Mouse (Mus musculus) embryonic facial prominence, embryonic 14.5 days (tissue): Measurements from ENCODE around the gene Ucp2. TPM values are rescaled to one million over a fixed set of nuclear protein-coding genes. Genes with fewer than 3 reads are reported as not detected.
A peak's percentile ranks its signal among the peaks of the same experiment; 100 is the strongest.

ENCODE experiments used
- ATAC-seq: fragments of 200-750 bp; cut with Nextera tagmentation; 2 replicates; pipeline ENCODE4 v1.8.0; 2017; ENCODE audit warnings: low read depth, moderate number of reproducible peaks, moderate TSS enrichment
- DNase-seq: peaks from one replicate; pipeline ENCODE4 v3.0.0-alpha.2; 2015; ENCODE audit warnings: low spot score
- H3K27ac ChIP-seq: fragments of 300-500 bp; sonication (generic); replicated peaks from 2 replicates; pipeline ENCODE4 v1.5.1; 2014; ENCODE audit warnings: low read depth, mild to moderate bottlenecking, low read length, moderate library complexity
- H3K27me3 ChIP-seq: fragments of 300-500 bp; sonication (generic); replicated peaks from 2 replicates; pipeline ENCODE4 v1.6.1; 2014; ENCODE audit warnings: low read length; ENCODE audit not compliant: control insufficient read depth, insufficient read depth
- H3K36me3 ChIP-seq: fragments of 300-500 bp; sonication (generic); 2 replicates; pipeline ENCODE4 v1.6.1; 2014; ENCODE audit warnings: low read length, mixed read lengths; ENCODE audit not compliant: control insufficient read depth, insufficient read depth
- H3K4me1 ChIP-seq: fragments of 300-500 bp; sonication (generic); 2 replicates; pipeline ENCODE4 v1.6.1; 2014; ENCODE audit warnings: antibody characterized with exemption, low read length; ENCODE audit not compliant: control insufficient read depth, insufficient read depth
- H3K4me2 ChIP-seq: fragments of 300-500 bp; sonication (generic); 2 replicates; pipeline ENCODE4 v1.6.1; 2014; ENCODE audit warnings: low read depth, mild to moderate bottlenecking, low read length, moderate library complexity, mixed read lengths
- H3K4me3 ChIP-seq: fragments of 300-500 bp; sonication (generic); 2 replicates; pipeline ENCODE4 v1.5.1; 2014; ENCODE audit warnings: low read depth, mild to moderate bottlenecking, low read length
- H3K9ac ChIP-seq: fragments of 300-500 bp; sonication (generic); 2 replicates; pipeline ENCODE4 v1.6.1; 2014; ENCODE audit warnings: low read depth, mild to moderate bottlenecking, low read length, moderate library complexity, mixed read lengths
- H3K9me3 ChIP-seq: fragments of 300-500 bp; sonication (generic); 2 replicates; pipeline ENCODE4 v1.6.1; 2016; ENCODE audit warnings: low read length; ENCODE audit not compliant: control insufficient read depth
- WGBS: fragments of 180-500 bp; shearing (Covaris S2); extraction: QIAGEN DNeasy Blood & Tissue Kit; methylation state at CpG from one replicate; pipeline ENCODE4 v1.1.7; 2014; 5-methylcytosine and 5-hydroxymethylcytosine counted together
- polyA plus RNA-seq: library from polyadenylated mRNA; unstranded; fragments of >200 nt; fragmentation: Nextera tagmentation; extraction: Ambion mirVana; gene quantifications from 2 replicates; pipeline ENCODE4 v1.2.1, GENCODE M21; 2014

Gene Ucp2
- polyA plus RNA-seq, 1 experiment from 2014 or later: 152 TPM

GRCm38 (mm10) chr7:100520663-100521285, 27.6 kb downstream of the Ucp2 start:
- 27% methylated on average over 10 of the region's 10 CpGs for WGBS

GRCm38 (mm10) chr7:100522222-100522621, 29.1 kb downstream of the Ucp2 start:
- WGBS: 76% methylated on average over 3 of the region's 3 CpGs
- no peak for ATAC-seq
- no peaks in the 10 kb centered on the region for H3K36me3 ChIP-seq
- H3K4me2 ChIP-seq: no peak overlapping the region
- no peak for DNase-seq
- H3K9me3 ChIP-seq: no peaks in the 10 kb centered on the region
- no peaks in the 10 kb centered on the region for H3K4me1 ChIP-seq
- H3K9ac ChIP-seq: no peak overlapping the region
- H3K27ac ChIP-seq: no peak overlapping the region
- H3K4me3 ChIP-seq: no peak overlapping the region
- H3K27me3 ChIP-seq: no peaks in the 10 kb centered on the region

More at GRCm38 (mm10) chr7:100520663-100521285, 27.6 kb downstream of the Ucp2 start:
- peak; percentile 75 for DNase-seq
- Histone ChIP-seq H3K36me3 (no peaks in the 10 kb centered on the region), H3K4me1 (no peaks in the 10 kb centered on the region), H3K4me3 (no peak overlapping the region), H3K27ac (no peak overlapping the region), H3K9ac (no peak overlapping the region), H3K4me2 (peak overlapping the region; percentile 38; the same call in 1 of the 2 replicates), H3K9me3 (no peaks in the 10 kb centered on the region), H3K27me3 (no peaks in the 10 kb centered on the region)
- peak; percentile 68 for ATAC-seq

DNA sequence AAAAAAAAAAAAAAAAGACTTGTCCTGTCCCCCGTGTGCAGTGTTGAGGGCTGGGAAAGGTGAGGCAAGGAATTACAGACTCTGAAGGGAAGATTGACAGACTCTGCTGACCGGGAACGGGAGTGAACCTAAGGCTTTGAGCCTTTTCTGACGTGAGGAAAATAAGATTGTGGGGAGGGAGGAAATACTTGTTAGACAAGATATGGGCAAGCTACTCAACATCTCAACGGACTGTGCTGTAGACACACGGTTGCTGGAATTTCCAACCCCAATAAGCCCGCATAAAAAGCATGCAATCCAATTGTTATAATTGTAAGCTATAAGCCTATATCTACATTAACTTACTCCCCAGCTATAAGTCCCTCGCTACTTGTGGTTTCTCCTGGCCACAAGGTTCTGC, 31.5 kb downstream of the Ucp2 start:
- H3K27ac ChIP-seq: no peak overlapping the region

DNA sequence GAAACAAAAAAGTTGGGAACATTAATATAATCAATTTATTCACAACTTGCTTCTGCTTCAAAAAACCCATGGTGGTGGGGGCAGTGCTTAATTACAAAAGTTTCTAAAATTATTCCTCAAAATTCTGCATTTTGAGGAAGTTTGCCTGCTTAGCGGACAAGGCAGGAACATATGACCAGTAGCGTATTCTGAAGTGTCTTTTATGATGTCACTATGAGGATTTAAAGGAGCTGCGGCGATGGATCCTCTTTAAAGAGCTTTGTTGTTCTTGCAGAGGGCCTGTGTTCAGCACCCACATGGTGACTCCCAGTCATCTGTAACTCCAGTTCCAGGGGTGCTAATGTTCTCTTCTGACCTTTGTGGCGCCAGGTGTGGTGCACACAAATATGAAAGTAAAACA, 37.6 kb downstream of the Ucp2 start:
- 86% methylated on average over 5 of the region's 5 CpGs for WGBS
- no peaks in the 10 kb centered on the region for H3K4me1 ChIP-seq
- no peak overlapping the region for H3K4me3 ChIP-seq
- no peaks in the 10 kb centered on the region for H3K27me3 ChIP-seq
- H3K9me3 ChIP-seq: no peaks in the 10 kb centered on the region
- ATAC-seq (no peak), DNase-seq (no peak)
- no peak overlapping the region for H3K27ac ChIP-seq
- no peak overlapping the region for H3K4me2 ChIP-seq
- H3K36me3 ChIP-seq: no peaks in the 10 kb centered on the region
- no peak overlapping the region for H3K9ac ChIP-seq

More for the DNA sequence above, 31.5 kb downstream of the Ucp2 start:
- Histone ChIP-seq H3K36me3 (no peaks in the 10 kb centered on the region), H3K4me2 (no peak overlapping the region), H3K27me3 (no peaks in the 10 kb centered on the region), H3K4me3 (no peak overlapping the region), H3K9me3 (no peaks in the 10 kb centered on the region), H3K4me1 (no peaks in the 10 kb centered on the region), H3K9ac (no peak overlapping the region)
- no peak for DNase-seq
- ATAC-seq: no peak
- WGBS: 64% methylated on average over 8 of the region's 8 CpGs

- H3K9ac ChIP-seq: no peak overlapping the region
- no peaks in the 10 kb centered on the region for H3K9me3 ChIP-seq
- DNase-seq: no peak
- 52% methylated on average over 2 of the region's 2 CpGs for WGBS
- no peak overlapping the region for H3K4me3 ChIP-seq
- H3K27ac ChIP-seq: no peak overlapping the region
- H3K4me2 ChIP-seq: no peak overlapping the region
- H3K4me1 ChIP-seq: peaks cover 8% of the 10 kb centered on the region
- no peaks in the 10 kb centered on the region for H3K27me3 ChIP-seq
- ATAC-seq: no peak
- no peaks in the 10 kb centered on the region for H3K36me3 ChIP-seq
These were observed 40.4 kb downstream of the Ucp2 start for GRCm38 (mm10) chr7:100533503-100533902.

GRCm38 (mm10) chr7:100534216-100534615, 41.1 kb downstream of the Ucp2 start:
- Histone ChIP-seq H3K4me2 (no peak overlapping the region), H3K36me3 (peaks cover 5% of the 10 kb centered on the region), H3K27ac (no peak overlapping the region), H3K4me3 (no peak overlapping the region), H3K9me3 (no peaks in the 10 kb centered on the region), H3K27me3 (no peaks in the 10 kb centered on the region), H3K4me1 (peaks cover 8% of the 10 kb centered on the region), H3K9ac (no peak overlapping the region)
- DNase-seq (no peak), ATAC-seq (no peak)
- WGBS: 83% methylated on average over 3 of the region's 3 CpGs

DNA sequence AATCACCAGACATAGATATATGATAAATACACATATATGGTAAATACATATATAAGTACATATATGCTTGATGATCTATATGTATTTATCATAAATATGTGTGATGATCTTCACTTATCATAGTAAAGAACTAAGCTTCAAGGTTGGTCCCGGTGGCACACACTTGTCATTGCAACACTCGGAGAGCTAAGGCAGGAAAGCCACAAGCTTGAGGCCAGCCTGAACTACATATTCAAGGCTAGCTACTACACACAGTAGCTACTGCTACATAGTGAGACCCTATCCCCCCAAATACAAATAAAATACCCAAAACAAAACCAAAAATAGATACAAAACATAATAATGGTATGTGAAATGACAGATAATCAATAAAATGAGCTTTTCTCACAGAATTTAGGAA, 42.7 kb downstream of the Ucp2 start:
- no peak for ATAC-seq
- H3K4me3 ChIP-seq: no peak overlapping the region
- H3K9ac ChIP-seq: no peak overlapping the region
- no peak overlapping the region for H3K4me2 ChIP-seq
- H3K36me3 ChIP-seq: peaks cover 19% of the 10 kb centered on the region
- no peaks in the 10 kb centered on the region for H3K9me3 ChIP-seq
- DNase-seq: no peak
- WGBS: 82% methylated on average over 2 of the region's 2 CpGs
- H3K4me1 ChIP-seq: peaks cover 8% of the 10 kb centered on the region
- no peak overlapping the region for H3K27ac ChIP-seq
- no peaks in the 10 kb centered on the region for H3K27me3 ChIP-seq

DNA sequence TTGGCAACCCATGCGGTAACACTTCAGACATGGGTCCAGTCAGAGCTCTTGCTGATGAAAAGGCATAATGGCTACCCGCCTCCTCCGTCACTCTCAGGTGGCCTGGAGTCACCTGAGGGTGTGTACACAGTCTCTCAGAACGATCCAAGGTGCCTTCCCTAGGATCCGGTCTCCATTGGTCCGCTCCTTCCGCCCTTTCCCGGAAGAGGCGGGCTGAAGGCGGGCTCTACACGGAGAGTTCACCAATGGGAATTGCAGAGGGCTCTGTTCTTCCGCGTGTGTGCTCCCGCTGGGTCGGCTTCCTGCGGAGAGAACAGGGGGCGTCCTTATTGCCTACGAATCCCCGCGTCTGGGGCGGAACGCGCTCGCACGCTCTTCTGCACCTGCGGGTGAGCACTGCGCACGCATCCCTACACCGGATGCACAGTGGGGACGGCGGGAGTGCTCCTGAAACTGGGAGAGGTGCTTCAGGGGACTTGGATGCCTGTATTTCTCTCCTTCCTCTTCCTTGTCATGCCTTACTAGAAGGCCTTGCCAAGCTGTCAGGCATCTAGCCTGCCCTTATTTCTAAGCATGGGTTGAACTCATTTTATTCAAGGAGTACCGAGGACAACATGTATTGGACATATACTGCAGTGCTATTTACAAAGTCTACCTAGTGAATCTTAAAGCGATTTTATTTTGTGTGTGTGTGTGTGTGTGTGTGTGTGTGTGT, 43.8 kb downstream of the Ucp2 start, which contains the start of gene Coa4:
TSS of gene Coa4 (plus strand) at position 268 of the 715 bp plus-strand sequence.
- Histone ChIP-seq H3K4me2 (peak within 1 kb of the TSS; percentile 64), H3K27me3 (no peaks in the 10 kb centered on the region), H3K4me3 (peak within 1 kb of the TSS; percentile 73), H3K4me1 (peaks cover 8% of the 10 kb centered on the region), H3K36me3 (peaks cover 19% of the 10 kb centered on the region), H3K9ac (peak within 1 kb of the TSS; percentile 80), H3K27ac (peak within 1 kb of the TSS; percentile 71; the same call in 1 of the 2 replicates), H3K9me3 (no peaks in the 10 kb centered on the region)
- peak; percentile 100 for ATAC-seq
- DNase-seq: peak; percentile 98
- whole genome bisulfite sequencing: under 1% methylated on average over 24 of the region's 33 CpGs
